Mouse (Mus musculus): Measurements from ENCODE around the gene Ybx2.

DNA sequence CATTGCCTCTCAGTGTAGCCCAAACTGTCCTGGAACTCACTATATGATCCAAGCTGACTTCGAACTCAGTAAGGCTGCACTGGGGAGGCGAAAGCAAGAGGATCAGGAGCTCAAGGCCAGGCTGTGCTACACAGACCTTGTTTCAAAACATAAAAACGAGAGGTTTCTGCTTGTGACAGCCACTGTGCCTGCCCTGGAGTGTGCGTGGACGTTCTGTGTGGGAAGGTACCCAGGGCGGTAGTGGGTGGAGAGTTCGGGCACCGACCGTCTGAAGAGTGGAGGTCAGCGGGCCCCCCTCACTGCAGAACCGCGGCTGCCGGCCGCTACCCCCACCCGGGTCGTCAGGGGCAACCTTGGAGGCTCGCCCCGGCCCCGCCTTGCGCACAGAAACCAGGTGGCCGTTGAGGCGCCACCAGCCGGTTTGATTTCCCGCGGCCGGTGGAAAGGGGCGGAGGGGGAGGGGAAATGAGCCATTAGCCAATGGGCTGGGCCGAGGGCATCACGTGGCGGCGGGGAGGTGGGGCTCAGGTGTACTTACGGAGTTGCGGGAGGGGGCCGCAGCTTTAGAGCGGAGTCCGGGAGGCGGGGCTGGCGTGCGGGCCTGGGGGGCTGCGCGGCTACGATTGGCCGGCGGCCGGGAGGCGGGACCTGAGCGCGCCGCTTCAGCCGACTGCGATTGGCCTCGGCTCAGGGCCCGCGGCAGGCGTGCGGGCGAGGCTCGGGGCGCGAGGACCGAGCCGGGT is at the start of gene Ybx2:
- TF ChIP-seq CTCF (IDR thresholded peaks at IDR 0.05; ENCODE audit: control insufficient read depth, insufficient read depth, low read length) (no peak), POLR2A (IDR thresholded peaks at IDR 0.05; ENCODE audit: borderline replicate concordance, control insufficient read depth, low read depth, low read length) (no peak)
